Mouse (Mus musculus): ENCODE measurements at regions not wholly inside any gene's neighbourhood (a gene's known extent, or its start where the extent isn't known, plus 50 kb on each side); places are given as distances from the start of the nearest gene placed in this dataset.

- TF ChIP-seq NRF1 (IDR thresholded peaks at IDR 0.05; ENCODE audit: insufficient read depth, low read depth, low read length, poor library complexity, severe bottlenecking), result no peak
Measured at GRCm38 (mm10) chr4:105323446-105323845, 166.3 kb downstream of the Plpp3 start (continued).

GRCm38 (mm10) chr4:105326989-105327388, 169.8 kb downstream of the Plpp3 start:
- no peaks in the 10 kb centered on the region for H3K27me3 ChIP-seq (ENCODE audit: control insufficient read depth in 1 of 2, insufficient read depth in 2 of 2, low read length in 2 of 2)
- H3K9ac ChIP-seq (ENCODE audit: control insufficient read depth, low read depth, low read length, poor library complexity, severe bottlenecking), result no peak overlapping the region
- no peak overlapping the region for H3K27ac ChIP-seq (ENCODE audit: control insufficient read depth, low read depth, low read length)
- no peaks in the 10 kb centered on the region for H3K9me3 ChIP-seq (replicated peaks; ENCODE audit: insufficient read depth, low read length)
- DNase-seq (ENCODE audit: low read depth, low spot score), result no peak
- H3K4me1 ChIP-seq (ENCODE audit: control insufficient read depth in 1 of 2, insufficient read depth in 2 of 2, low read length in 2 of 2), result no peaks in the 10 kb centered on the region
- H3K79me2 ChIP-seq (ENCODE audit: control insufficient read depth, insufficient read depth, low read length, poor library complexity), result no peaks in the 10 kb centered on the region
- TF ChIP-seq BHLHE40 (IDR thresholded peaks at IDR 0.05; ENCODE audit: borderline replicate concordance, low read depth, low read length) (no peak), ZMIZ1 (IDR thresholded peaks at IDR 0.05; ENCODE audit: low read depth, low read length) (no peak), ZC3H11A (IDR thresholded peaks at IDR 0.05; ENCODE audit: low read depth, low read length) (no peak), POLR2AphosphoS2 (IDR thresholded peaks at IDR 0.05; ENCODE audit: low read length) (no peak), MEF2A (IDR thresholded peaks at IDR 0.05; ENCODE audit: extremely low read depth, insufficient replicate concordance, low read depth, low read length, poor library complexity, severe bottlenecking) (no peak)
- no peak overlapping the region for H3K4me3 ChIP-seq (ENCODE audit: control insufficient read depth in 1 of 2, insufficient read depth in 1 of 2, low read depth in 2 of 2, low read length in 2 of 2)
- H3K36me3 ChIP-seq (ENCODE audit: control insufficient read depth in 1 of 2, insufficient read depth in 2 of 2, low read length in 2 of 2), result no peaks in the 10 kb centered on the region

- no peaks in the 10 kb centered on the region for H3K4me1 ChIP-seq (ENCODE audit: control insufficient read depth in 1 of 2, insufficient read depth in 2 of 2, low read length in 2 of 2)
- no peak overlapping the region for H3K4me3 ChIP-seq (ENCODE audit: control insufficient read depth in 1 of 2, insufficient read depth in 1 of 2, low read depth in 2 of 2, low read length in 2 of 2)
- no peaks in the 10 kb centered on the region for H3K9me3 ChIP-seq (replicated peaks; ENCODE audit: insufficient read depth, low read length)
- H3K9ac ChIP-seq (ENCODE audit: control insufficient read depth, low read depth, low read length, poor library complexity, severe bottlenecking), result no peak overlapping the region
- no peak overlapping the region for H3K27ac ChIP-seq (ENCODE audit: control insufficient read depth, low read depth, low read length)
- H3K79me2 ChIP-seq (ENCODE audit: control insufficient read depth, insufficient read depth, low read length, poor library complexity), result no peaks in the 10 kb centered on the region
- TF ChIP-seq MAX (IDR thresholded peaks at IDR 0.05; ENCODE audit: low read length) (no peak), MEF2A (IDR thresholded peaks at IDR 0.05; ENCODE audit: extremely low read depth, insufficient replicate concordance, low read depth, low read length, poor library complexity, severe bottlenecking) (no peak), RCOR1 (IDR thresholded peaks at IDR 0.05; ENCODE audit: low read depth, low read length) (no peak), TBP (IDR thresholded peaks at IDR 0.05; ENCODE audit: low read depth, low read length) (no peak), ZKSCAN1 (IDR thresholded peaks at IDR 0.05; ENCODE audit: low read depth, low read length) (no peak), MAFK (IDR thresholded peaks at IDR 0.05; ENCODE audit: borderline replicate concordance, low read depth, low read length) (no peak), ZMIZ1 (IDR thresholded peaks at IDR 0.05; ENCODE audit: low read depth, low read length) (no peak), ETS1 (IDR thresholded peaks at IDR 0.05; ENCODE audit: low read depth, low read length) (no peak), USF1 (IDR thresholded peaks at IDR 0.05; ENCODE audit: low read depth, low read length) (no peak)
- no peak for DNase-seq (ENCODE audit: low read depth, low spot score)
- no peaks in the 10 kb centered on the region for H3K36me3 ChIP-seq (ENCODE audit: control insufficient read depth in 1 of 2, insufficient read depth in 2 of 2, low read length in 2 of 2)
- no peaks in the 10 kb centered on the region for H3K27me3 ChIP-seq (ENCODE audit: control insufficient read depth in 1 of 2, insufficient read depth in 2 of 2, low read length in 2 of 2)
Measured at GRCm38 (mm10) chr4:105327711-105328471, 170.7 kb downstream of the Plpp3 start.
